Mouse (Mus musculus): ENCODE measurements around the gene Fhod1. TPM values are rescaled to one million over a fixed set of nuclear protein-coding genes. Genes with fewer than 3 reads are reported as not detected.

Fhod1 gene
- total RNA-seq, 2 experiments from 2014 or later, result 19.7 to 26.1 TPM

- no peak for DNase-seq (ENCODE audit: low spot score)
Observed at GRCm38 (mm10) chr8:105349096-105349771, 1.5 kb upstream of the Fhod1 start.

- DNase-seq (ENCODE audit: low spot score), result no peak
Observed at GRCm38 (mm10) chr8:105348450-105349095, 820 bp upstream of the Fhod1 start, which contains the start of gene Slc9a5. Gene Slc9a5, plus strand, starts transcription at chr8:105348843.

GRCm38 (mm10) chr8:105346611-105347427 lies 934 bp downstream of the Fhod1 start:
- DNase-seq (ENCODE audit: low spot score), result peak; percentile 85

GRCm38 (mm10) chr8:105345061-105345975 lies 2.4 kb downstream of the Fhod1 start:
- DNase-seq (ENCODE audit: low spot score), result peak; percentile 54

- no peak for DNase-seq (ENCODE audit: low spot score)
Observed at GRCm38 (mm10) chr8:105343791-105344574, 3.8 kb downstream of the Fhod1 start.

GRCm38 (mm10) chr8:105342768-105343167 lies 5.0 kb downstream of the Fhod1 start:
- no peak for DNase-seq (ENCODE audit: low spot score)

GRCm38 (mm10) chr8:105341399-105341798 lies 6.4 kb downstream of the Fhod1 start:
- DNase-seq (ENCODE audit: low spot score), result no peak

- DNase-seq (ENCODE audit: low spot score), result no peak
Observed at GRCm38 (mm10) chr8:105339886-105340635, 7.7 kb downstream of the Fhod1 start.

GRCm38 (mm10) chr8:105338992-105339391 lies 8.8 kb downstream of the Fhod1 start:
- no peak for DNase-seq (ENCODE audit: low spot score)

GRCm38 (mm10) chr8:105336373-105337130 lies 11.2 kb downstream of the Fhod1 start:
- DNase-seq (ENCODE audit: low spot score), result no peak

GRCm38 (mm10) chr8:105332523-105332922 lies 15.2 kb downstream of the Fhod1 start:
- no peak for DNase-seq (ENCODE audit: low spot score)

GRCm38 (mm10) chr8:105331931-105332330 lies 15.8 kb downstream of the Fhod1 start:
- no peak for DNase-seq (ENCODE audit: low spot score)

- DNase-seq (ENCODE audit: low spot score), result no peak
Observed at GRCm38 (mm10) chr8:105331469-105331868, 16.3 kb downstream of the Fhod1 start.

- no peak for DNase-seq (ENCODE audit: low spot score)
Observed at GRCm38 (mm10) chr8:105330325-105330724, 17.4 kb downstream of the Fhod1 start.

- DNase-seq (ENCODE audit: low spot score), result no peak
Observed at GRCm38 (mm10) chr8:105326968-105327367, 20.8 kb downstream of the Fhod1 start.

GRCm38 (mm10) chr8:105326141-105326672 lies 21.5 kb downstream of the Fhod1 start, which contains the start of the genes Lrrc29 and Tmem208:
Gene Lrrc29, minus strand, starts transcription at chr8:105326278.
Gene Tmem208, plus strand, starts transcription at chr8:105326354.
- peak; percentile 98 for DNase-seq (ENCODE audit: low spot score)

GRCm38 (mm10) chr8:105325641-105326093 lies 22.1 kb downstream of the Fhod1 start:
- DNase-seq (ENCODE audit: low spot score), result no peak

GRCm38 (mm10) chr8:105323183-105323582 lies 24.6 kb downstream of the Fhod1 start:
- no peak for DNase-seq (ENCODE audit: low spot score)

All from gastrocnemius, adult 18-20 months (tissue).